Mouse (Mus musculus) cerebellum, adult 9-11 months (tissue): Measurements from ENCODE around the gene Bsg.
A peak's percentile ranks its signal among the peaks of the same experiment; 100 is the strongest.

Experiments
- DNase-seq: peaks from one replicate; pipeline ENCODE4 v3.0.0; 2022

The Bsg gene

DNA sequence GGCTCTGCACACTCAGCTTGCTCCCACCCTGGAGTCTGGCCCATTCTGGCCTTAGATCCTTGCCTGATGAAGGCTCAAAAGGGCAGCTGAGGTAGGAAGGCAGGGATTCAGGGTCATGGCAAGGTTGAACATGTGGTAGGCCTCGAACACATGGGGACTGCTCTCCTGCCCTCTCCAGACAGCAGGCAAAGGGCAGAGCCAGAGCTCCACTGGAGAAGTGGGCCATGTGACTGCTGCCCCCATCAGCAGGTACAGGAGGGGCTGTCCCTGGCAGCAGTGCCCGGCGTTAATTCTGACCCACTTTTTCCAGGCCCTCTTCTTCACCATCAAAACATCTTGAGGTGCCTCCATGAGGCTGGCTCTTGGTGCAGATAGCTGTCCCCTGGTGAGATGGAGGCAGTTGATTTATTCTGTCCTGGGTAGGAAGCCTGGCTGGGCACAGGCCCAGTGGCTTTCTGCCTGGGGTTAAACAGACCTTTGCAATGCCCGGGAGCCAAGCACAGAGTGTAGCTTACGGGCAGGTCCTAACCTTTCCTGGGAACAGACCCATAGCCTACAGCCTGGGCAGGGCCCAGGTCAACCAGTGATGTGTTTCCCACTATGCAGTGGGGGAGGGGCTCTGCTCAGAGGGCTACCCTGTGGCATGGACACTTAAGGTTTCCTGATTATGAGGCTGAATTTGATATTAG lies 2.3 kb downstream of the Bsg start:
- DNase-seq, result peak; percentile 79

DNA sequence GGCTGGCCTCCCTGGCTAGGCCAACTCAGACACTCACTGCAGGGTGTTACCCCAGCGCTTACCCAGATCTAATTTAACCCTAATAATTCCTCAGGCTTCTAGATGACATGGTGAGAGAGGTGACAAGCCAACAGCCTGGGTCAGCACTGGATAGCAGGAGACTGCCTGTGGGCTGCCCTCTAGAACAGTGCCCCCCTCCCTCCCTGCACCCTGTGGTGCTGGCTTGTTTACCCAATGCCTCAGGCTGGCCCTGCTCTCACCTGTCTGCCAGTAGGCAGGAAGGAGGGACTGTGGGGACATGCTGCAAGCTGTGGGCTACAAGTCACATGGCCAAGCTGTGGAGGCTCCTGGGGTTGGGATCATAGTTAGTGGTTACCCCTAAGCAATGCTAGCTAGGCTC lies 2.9 kb downstream of the Bsg start:
- DNase-seq, result peak; percentile 88

DNA sequence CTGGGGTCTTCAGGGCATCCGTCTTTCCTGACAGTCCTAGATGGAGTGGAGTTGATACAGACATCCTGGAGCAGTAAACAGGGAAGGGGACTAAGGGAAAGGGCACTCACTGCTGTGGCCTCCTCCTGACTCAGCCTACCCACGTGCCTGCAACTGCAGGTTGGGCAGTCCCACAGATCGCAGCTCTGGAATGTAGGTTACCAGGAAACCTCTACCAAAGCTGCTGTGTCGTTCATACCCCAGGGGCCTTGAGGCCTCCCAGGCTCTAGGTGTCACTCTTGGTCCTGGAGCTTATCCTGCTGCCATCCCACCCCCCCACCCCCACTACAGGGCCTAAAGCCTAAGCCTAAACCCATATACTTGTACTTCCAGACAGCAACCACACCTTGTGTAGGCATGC lies 3.5 kb downstream of the Bsg start:
- DNase-seq, result no peak

DNA sequence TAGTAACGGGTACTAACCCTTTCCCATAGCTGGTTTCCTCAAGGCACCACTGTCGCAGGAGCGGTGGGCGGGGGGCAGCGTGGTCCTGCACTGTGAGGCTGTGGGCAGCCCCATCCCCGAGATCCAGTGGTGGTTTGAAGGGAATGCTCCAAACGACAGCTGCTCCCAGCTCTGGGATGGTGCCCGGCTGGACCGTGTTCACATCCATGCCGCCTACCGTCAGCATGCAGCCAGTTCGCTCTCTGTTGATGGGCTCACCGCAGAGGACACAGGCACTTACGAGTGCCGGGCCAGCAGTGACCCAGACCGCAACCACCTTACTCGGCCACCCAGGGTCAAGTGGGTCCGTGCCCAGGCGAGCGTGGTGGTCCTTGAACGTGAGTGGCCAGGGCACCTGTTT lies 4.4 kb downstream of the Bsg start:
- no peak for DNase-seq

DNA sequence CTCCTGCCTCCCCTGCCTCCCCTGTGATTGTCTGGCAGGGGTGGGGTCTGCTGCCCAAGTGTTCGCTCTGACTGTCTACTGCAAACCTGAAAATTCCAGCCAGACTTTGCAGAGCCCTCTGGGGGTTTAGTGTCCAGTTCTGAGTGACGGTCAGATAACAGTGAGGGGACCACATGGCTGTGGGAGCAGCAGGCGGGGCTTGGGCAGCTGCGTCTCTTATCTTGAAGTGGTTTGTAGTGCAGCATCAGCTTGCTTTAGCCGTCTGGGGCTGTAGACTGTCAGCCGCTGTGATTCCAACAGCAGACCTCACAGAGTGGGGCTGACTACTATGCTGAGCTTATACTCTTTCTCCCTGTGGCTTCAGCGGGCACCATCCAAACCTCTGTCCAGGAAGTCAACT lies 5.0 kb downstream of the Bsg start:
- no peak for DNase-seq

DNA sequence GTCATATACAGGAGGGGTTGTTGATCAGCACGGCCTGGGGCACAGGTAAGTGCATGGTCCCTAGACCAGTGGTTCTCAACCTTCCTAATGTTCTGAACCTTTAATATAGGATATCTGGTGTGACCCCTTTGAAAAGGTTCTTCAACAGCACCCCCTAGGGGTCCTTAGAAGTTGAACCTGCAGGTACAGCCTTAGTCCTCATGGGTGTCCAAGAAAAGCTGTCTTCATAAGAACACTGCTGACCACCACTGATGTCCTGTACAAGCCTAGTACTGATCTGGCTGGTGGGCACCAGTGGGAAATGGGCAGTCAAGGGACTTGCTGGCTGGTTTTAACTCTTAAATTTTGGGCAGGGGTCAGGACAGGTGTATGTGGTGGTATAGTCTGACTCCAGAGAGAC lies 7.7 kb downstream of the Bsg start:
- no peak for DNase-seq

DNA sequence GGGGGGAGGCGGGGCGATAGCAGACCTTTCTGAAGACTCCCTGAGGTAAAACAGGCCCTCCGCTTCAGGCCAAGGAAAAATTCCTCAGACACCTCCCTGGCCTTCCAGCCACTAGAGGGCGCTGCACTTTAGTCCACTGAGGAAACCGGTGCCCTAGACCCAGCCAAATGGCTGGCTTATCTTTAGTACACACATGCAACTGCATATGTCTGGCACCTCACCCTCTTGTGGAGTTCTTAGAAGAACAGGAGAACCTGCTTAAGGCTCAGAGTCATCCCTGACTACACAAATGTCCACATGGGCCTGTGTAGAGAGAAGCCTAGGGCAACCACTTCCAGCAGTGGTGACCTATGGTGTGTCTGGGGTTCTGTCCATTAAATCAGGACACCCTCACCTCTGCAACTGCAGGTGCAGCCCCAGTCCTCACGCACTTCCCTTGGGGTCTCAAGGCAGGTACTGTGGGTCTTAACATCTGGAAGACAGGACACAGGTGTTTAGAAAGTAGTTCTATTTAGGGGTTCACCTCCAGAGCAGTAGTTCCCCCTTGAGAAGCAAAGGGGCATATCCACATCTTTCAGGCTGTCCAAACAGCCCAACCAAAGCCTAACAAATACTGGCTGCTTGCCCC lies 8.3 kb downstream of the Bsg start:
- DNase-seq, result peak; percentile 81

DNA sequence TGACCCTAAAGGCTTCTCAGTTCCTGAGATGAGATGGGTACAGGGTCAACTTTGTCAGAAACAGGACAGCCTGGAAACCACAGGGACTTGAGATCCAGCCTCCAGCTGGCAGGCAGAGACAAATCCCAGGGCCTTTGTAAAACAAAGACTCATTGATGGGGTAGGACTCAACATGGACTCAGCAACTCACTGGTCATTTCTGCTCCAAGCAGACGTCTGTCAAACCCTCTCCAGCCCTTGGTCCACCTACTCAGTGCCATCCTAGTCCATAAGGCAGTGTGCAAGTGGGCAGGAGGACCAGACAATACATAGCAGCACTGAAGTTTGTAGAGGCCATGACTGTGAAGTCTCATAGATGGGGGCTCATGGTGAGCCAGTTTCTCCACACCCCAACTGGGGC lies 8.9 kb downstream of the Bsg start:
- no peak for DNase-seq

DNA sequence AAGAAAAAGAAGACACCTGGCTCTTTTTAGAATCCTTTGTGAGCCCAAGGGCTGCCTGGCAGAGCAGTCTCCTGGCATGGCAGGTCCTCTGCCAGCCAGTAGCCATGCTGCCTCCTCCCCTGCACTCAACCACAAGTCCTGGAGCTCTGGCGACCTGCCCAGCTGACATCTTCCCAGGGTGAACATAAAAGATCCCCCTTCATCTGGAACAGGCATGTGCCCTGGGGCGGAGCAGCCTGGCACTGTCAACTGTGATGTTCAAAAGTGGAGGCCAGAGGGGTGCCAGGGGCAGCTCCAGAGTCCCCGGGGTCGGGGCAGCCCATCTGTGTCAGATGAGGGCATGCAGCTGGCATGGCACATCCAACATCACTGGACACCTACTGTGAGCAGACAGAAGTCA lies 10.7 kb downstream of the Bsg start:
- peak; percentile 76 for DNase-seq

DNA sequence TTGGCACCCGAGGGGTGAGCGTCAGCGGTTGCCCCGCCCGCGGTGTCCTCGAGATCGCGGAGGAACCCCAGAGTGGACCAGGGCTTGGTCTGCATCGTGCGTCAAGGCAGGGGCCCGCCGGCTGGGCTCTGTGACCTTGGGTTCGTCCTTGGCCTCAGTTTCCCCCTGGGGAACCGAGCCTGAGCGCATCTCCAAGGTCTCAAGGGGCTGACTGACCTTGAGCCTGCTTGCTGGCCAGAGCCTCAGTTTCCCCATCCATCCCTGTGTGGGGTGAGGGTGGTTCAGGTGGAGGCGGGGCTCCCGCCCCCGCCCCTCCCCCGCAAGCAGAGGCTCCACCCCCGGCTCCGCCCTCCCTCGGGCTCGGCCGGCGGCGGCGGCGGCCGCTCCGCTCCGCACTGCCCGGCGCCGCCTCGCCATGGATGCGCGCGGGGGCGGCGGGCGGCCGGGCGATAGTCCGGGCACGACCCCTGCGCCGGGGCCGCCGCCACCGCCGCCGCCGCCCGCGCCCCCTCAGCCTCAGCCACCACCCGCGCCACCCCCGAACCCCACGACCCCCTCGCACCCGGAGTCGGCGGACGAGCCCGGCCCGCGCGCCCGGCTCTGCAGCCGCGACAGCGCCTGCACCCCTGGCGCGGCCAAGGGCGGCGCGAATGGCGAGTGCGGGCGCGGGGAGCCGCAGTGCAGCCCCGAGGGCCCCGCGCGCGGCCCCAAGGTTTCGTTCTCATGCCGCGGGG lies 12.1 kb downstream of the Bsg start, which contains the start of gene Hcn2:
Gene Hcn2, plus strand, starts transcription at position 381 of the 734 bp plus-strand sequence.
- DNase-seq, result peak; percentile 84

DNA sequence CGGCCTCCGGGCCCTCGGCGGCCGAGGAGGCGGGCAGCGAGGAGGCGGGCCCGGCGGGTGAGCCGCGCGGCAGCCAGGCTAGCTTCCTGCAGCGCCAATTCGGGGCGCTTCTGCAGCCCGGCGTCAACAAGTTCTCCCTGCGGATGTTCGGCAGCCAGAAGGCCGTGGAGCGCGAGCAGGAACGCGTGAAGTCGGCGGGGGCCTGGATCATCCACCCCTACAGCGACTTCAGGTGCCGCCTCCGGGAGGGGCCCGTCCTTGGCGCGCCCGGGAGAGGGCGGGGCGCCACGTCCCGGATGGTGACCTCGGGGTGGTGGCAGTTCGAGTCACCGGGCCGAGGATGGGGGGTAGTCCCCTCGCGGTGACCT lies 12.7 kb downstream of the Bsg start:
- peak; percentile 83 for DNase-seq

DNA sequence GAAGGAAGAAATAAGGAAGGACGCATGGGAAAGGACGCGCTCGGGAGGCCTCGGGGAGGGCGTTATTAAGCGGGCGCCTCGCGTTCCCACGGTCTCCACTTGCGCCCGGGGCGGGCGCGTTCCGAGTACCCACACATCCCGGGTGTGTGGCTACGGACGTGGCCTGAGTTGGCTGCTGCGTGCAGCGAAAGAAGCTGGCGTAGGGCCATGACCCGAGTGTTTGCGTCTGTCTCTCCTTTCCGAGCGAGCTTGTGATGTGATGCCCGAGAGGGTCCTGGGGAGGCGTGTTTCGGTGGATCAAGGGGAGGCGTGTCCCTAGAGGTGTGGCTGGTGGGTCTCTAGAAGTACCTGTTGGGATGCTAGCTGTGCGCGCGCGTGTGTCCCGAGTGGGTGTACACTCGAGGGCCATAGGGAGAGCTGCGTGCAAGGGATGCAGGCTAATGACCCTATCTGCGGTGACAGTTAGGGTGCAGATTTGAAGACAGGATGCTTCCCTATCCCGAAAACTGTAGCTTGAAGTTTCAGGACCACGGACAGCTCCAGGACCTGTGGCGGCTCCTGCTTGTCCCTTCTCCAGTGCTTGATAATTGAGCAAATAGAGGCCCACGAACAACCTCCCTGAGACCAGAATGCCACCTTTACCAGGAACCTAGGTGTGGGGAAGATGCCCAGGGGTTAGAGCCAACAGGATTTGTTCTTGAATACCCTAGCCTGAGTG lies 13.5 kb downstream of the Bsg start:
- DNase-seq, result peak; percentile 77

DNA sequence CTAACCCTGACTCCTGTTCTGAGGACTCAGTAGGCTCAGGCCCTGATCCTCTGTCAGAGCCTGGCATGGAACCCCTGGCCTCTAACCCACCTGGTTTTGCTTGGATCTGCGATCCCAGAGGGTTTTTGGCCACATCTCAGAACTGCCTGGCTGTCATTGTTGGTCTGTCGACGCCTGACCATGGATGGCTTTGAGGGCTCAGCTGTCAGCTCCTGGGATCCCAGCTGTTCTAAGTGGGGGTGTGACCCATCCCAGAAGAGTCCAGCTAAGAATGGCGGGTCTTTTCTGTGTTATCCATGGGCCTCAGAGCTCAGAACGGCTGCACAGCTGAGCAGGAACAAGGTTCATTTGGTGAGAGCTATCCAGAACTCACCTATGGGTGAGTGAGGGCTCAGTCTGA lies 16.8 kb downstream of the Bsg start:
- DNase-seq, result no peak

DNA sequence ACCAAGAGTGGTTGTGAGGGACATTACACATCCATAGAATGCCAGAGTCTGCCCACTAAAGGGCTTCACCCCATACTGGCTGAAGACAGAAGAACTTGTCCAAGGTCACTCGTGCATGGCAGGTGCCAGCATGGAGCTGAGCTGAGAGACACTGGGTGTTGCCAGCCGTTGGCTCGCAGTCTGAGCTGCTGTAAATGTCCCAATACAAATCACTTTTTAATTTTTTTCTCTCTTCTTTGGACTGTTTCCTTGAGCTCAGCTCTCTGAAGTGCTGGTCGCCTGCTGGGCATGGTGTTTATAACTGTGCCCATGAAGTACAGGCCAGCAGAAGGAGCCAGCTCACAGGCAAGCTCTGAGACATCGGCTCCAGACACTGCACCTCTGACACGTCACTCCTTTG lies 18.8 kb downstream of the Bsg start:
- no peak for DNase-seq

DNA sequence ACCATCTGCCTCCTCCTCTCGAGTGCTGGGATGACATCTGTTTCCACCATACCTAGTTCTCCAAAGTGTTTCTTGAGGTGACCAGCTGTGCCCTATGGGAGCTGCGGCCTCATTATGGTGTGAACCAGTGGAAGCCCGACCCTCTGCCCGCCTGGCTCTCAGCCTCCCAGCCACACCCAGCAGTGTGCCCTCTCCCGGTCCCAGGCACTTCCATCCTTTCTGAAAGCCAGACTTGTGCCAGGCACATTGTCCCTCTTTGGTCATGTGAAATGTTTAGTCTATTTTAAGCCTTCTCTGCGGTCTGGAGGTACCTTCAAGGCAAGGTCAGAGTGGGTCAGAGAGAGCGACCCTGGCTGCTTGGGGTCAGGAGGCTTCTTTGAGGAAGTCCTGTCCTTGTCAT lies 19.4 kb downstream of the Bsg start:
- no peak for DNase-seq

DNA sequence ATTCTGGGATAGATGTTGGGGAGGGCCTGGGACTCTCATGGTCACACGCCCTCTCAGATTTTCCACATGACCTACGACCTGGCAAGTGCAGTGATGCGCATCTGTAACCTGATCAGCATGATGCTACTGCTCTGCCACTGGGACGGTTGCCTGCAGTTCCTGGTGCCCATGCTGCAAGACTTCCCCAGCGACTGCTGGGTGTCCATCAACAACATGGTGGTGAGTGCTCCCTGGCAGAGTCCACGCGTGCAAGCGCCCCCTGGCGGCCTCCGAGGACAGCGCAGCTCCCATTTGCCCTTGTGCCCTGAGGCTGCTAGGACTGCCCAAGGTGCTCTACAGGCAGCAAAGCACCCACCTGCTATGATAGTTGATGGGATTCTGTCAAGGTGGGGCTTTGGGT lies 21.8 kb downstream of the Bsg start:
- DNase-seq, result peak; percentile 66

DNA sequence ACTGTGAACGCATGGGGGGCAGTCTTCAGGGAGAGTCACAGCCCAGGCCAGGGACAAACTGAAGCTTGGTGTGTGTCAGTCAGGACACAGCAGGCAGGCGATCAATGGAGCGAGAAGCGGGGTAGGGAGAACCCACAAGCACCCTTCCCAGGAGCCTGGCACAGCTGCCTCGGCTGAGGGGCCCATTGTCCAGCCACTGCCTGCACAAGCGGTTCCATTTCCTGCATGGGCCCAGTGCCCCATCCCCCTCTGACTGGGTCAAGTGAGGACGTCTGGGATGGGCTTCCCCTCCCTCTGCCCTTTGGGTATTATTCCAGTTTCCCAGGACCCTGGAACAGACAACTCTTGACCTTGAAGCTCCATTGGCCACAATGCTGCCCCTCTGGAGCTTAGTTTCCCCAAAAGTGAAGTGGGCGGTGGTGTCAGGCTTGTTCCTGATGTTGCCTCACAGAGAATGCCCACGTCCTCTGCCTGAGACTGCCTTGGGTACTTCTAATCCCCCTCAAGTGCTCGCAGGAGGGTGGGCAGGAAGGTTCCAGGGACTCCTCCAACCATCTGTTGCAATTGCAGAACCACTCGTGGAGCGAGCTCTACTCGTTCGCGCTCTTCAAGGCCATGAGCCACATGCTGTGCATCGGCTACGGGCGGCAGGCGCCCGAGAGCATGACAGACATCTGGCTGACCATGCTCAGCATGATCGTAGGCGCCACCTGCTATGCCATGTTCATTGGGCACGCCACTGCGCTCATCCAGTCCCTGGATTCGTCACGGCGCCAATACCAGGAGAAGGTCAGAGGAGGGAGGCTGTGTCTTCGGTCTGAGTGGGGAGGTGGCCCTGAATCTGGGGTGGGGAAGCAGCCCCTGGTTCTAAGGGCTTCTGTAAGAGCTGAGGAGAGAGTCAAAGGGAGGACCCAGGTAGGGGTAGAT lies 24.3 kb downstream of the Bsg start:
- no peak for DNase-seq

DNA sequence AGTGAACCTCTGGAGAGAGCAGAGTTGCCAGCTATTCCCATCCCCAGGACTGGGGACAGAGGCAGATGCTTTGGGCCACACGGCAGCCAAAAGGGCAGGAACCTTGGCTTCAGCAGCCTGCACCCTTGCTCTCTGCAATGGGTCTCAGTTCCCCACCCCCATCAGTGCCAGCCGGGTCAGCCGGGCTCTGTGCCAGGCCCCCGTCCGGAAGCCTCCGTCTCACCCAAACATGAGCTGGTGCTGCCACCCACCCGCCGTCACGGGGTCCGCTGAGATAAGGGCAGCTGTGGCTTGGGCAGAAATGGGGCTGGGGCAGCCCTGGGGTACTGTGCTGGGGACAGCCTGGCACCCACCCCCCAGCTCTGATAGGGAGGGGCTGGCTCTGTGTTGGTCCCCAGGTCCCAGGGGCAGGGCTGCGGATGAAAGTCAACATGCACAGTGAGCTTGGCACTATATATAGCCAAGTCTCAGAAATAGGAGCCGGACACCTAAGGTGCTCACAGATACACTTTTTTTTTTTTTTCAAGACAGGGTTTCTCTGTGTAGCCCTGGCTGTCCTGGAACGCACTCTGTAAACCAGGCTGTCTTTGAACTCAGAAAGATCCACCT lies 25.2 kb downstream of the Bsg start:
- peak; percentile 71 for DNase-seq

DNA sequence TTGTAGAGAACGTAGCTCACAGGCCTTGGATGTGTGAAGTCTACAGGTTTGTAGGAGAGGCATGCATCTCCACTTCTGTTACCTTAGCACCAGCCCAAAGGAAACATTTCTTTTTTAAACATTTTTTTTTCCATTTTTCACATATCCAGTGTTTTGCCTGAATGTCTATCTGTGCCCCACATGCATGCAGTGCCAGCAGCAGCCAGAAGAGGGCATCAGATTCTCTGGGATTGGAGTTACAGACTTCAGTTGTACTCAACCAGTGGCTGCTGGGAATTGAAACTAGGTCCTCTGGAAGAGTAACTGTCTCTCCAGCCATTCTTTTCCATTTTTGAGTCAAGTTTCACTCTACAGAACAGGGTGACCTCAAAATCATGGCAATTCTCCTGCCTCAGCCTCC lies 28.2 kb downstream of the Bsg start:
- no peak for DNase-seq

DNA sequence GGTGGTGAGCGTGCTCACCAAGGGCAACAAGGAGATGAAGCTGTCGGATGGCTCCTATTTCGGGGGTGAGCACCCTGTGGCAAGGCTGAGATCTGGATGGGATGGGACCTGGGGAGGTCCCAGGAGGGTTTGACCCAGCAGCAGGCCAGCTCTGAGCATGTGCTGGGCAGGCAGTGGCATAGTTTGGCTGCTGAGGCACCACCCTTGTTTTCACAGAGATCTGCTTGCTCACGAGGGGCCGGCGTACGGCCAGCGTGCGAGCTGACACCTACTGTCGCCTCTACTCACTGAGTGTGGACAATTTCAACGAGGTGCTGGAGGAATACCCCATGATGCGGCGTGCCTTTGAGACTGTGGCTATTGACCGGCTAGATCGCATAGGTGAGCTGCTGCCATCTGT lies 29.6 kb downstream of the Bsg start:
- DNase-seq, result no peak

DNA sequence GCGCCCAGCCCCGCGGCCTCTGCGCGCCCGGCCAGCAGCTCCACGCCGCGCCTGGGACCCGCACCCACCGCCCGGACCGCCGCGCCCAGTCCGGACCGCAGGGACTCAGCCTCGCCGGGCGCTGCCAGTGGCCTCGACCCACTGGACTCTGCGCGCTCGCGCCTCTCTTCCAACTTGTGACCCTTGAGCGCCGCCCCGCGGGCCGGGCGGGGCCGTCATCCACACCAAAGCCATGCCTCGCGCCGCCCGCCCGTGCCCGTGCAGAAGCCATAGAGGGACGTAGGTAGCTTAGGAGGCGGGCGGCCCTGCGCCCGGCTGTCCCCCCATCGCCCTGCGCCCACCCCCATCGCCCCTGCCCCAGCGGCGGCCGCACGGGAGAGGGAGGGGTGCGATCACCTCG lies 31.1 kb downstream of the Bsg start:
- DNase-seq, result no peak

DNA sequence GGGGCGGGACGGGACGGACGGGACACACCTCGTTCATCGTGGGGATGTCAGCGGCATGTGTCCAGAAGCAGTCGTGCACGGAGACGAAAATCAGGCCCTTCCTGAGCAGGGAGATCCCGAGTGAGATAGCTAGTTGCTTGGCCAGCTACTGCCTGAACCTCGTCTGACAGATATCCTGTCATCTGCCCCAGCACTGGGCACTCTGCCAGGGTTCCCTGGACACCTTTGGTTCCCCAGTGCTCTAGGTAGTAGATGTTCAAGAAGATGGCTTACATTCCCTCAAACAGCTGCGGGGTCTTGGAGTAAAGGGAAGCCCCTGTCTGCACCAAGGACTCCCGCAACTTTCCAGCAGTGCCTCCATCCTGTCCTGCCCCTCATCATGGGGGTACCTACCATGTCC lies 32.4 kb downstream of the Bsg start:
- DNase-seq, result no peak
